Mouse (Mus musculus) CH12.LX (cell line): ENCODE measurements around the gene Cttnbp2. TPM values are rescaled to one million over a fixed set of nuclear protein-coding genes. Genes with fewer than 3 reads are reported as not detected.

Experiments
- DNase-seq: peaks from one replicate; pipeline ENCODE4 v3.0.0-alpha.2; 2013; ENCODE audit errors: extremely low read depth
- H3K27ac ChIP-seq: 2 replicates; pipeline ENCODE4 v1.5.1; 2012; ENCODE audit warnings: low read depth, mild to moderate bottlenecking, control low read depth, moderate library complexity; ENCODE audit not compliant: insufficient read depth
- H3K27me3 ChIP-seq: replicated peaks from 2 replicates; pipeline ENCODE3; 2012; ENCODE audit warnings: inconsistent platforms
- H3K36me3 ChIP-seq, 2 experiments: replicated peaks in 1 of 2; 2 replicates each; pipeline versions ENCODE3 to v1.6.1; 2012; ENCODE audit warnings: inconsistent platforms in 1 of 2, low read length in 1 of 2, mild to moderate bottlenecking in 1 of 2, mixed read lengths in 1 of 2, moderate library complexity in 1 of 2; ENCODE audit not compliant: control insufficient read depth in 1 of 2, insufficient read depth in 1 of 2
- H3K4me1 ChIP-seq, 2 experiments: 2 replicates each; pipeline ENCODE4 v1.6.1; 2012; ENCODE audit warnings: inconsistent platforms in 1 of 2, moderate library complexity in 1 of 2; ENCODE audit not compliant: insufficient read depth in 2 of 2, control insufficient read depth in 1 of 2
- H3K4me2 ChIP-seq: 2 replicates; pipeline ENCODE4 v1.6.1; 2012; ENCODE audit warnings: low read depth, mild to moderate bottlenecking, control low read depth; ENCODE audit not compliant: poor library complexity, insufficient read depth, severe bottlenecking
- H3K4me3 ChIP-seq, 3 experiments: fragments of 150-350 bp in 1 of 3; sonication (generic) in 1 of 3; replicated peaks in 1 of 3; 2 replicates each; pipeline versions ENCODE3 to v1.5.1; 2011 to 2012; ENCODE audit warnings: low read depth in 2 of 3, low read length in 2 of 3, mild to moderate bottlenecking in 2 of 3, moderate library complexity in 2 of 3, control low read depth in 1 of 3, improper control_type of control experiment in 1 of 3, inconsistent platforms in 1 of 3, mixed read lengths in 1 of 3; ENCODE audit not compliant: poor library complexity in 1 of 3
- H3K79me2 ChIP-seq: replicated peaks from 2 replicates; pipeline ENCODE4 v1.6.1; 2012; ENCODE audit warnings: mild to moderate bottlenecking, moderate library complexity; ENCODE audit not compliant: control insufficient read depth, poor library complexity, insufficient read depth, severe bottlenecking; ENCODE audit errors: extremely low read depth
- H3K9ac ChIP-seq: 2 replicates; pipeline ENCODE4 v1.6.1; 2012; ENCODE audit warnings: low read depth, mild to moderate bottlenecking, control low read depth, moderate library complexity; ENCODE audit not compliant: insufficient read depth
- H3K9me3 ChIP-seq: replicated peaks from 2 replicates; pipeline ENCODE3; 2012; ENCODE audit warnings: low read length, inconsistent platforms, mixed read lengths
- BHLHE40 ChIP-seq: IDR thresholded peaks from 2 replicates; pipeline ENCODE4 v1.6.1; 2011; ENCODE audit warnings: mild to moderate bottlenecking, low read depth, low read length, improper control_type of control experiment
- CHD1 ChIP-seq: IDR thresholded peaks from 2 replicates; pipeline ENCODE4 v1.6.1; 2012; ENCODE audit warnings: low read depth, low read length, improper control_type of control experiment, inconsistent platforms
- CTCF ChIP-seq, 2 experiments: IDR thresholded peaks in 1 of 2; conservative IDR thresholded peaks in 1 of 2; 2 replicates each; pipeline ENCODE4 v1.5.1; 2011 to 2012; ENCODE audit warnings: low read depth in 2 of 2, low read length in 2 of 2, improper control_type of control experiment in 1 of 2, inconsistent platforms in 1 of 2, mild to moderate bottlenecking in 1 of 2, moderate library complexity in 1 of 2
- E2F4 ChIP-seq: IDR thresholded peaks from 2 replicates; pipeline ENCODE4 v1.6.1; 2011; ENCODE audit warnings: low read depth, low read length, improper control_type of control experiment; ENCODE audit not compliant: insufficient replicate concordance
- ELF1 ChIP-seq: IDR thresholded peaks from 2 replicates; pipeline ENCODE4 v1.6.1; 2014; ENCODE audit warnings: low read depth, mild to moderate bottlenecking, inconsistent platforms, low read length, improper control_type of control experiment
- EP300 ChIP-seq: IDR thresholded peaks from 2 replicates; pipeline ENCODE4 v1.6.1; 2011; ENCODE audit warnings: low read length, improper control_type of control experiment
- ETS1 ChIP-seq: conservative IDR thresholded peaks from 2 replicates; pipeline ENCODE4 v1.6.1; 2012; ENCODE audit warnings: low read depth, mild to moderate bottlenecking, inconsistent platforms, low read length, improper control_type of control experiment, moderate library complexity
- GABPA ChIP-seq: IDR thresholded peaks from 2 replicates; pipeline ENCODE4 v1.6.1; 2012; ENCODE audit warnings: low read depth, low read length, improper control_type of control experiment, inconsistent platforms; ENCODE audit not compliant: insufficient replicate concordance
- HCFC1 ChIP-seq: IDR thresholded peaks from 2 replicates; pipeline ENCODE4 v1.6.1; 2012; ENCODE audit warnings: low read depth, mild to moderate bottlenecking, inconsistent platforms, low read length, improper control_type of control experiment
- IRF4 ChIP-seq: IDR thresholded peaks from 2 replicates; pipeline ENCODE4 v1.6.1; 2014; ENCODE audit warnings: low read depth, mild to moderate bottlenecking, inconsistent platforms, low read length, improper control_type of control experiment
- JUND ChIP-seq: conservative IDR thresholded peaks from 2 replicates; pipeline ENCODE4 v1.6.1; 2011; ENCODE audit warnings: low read depth, low read length, improper control_type of control experiment
- KAT2A ChIP-seq: IDR thresholded peaks from 2 replicates; pipeline ENCODE4 v1.6.1; 2012; ENCODE audit warnings: low read length, improper control_type of control experiment, inconsistent platforms; ENCODE audit not compliant: insufficient replicate concordance
- MAFK ChIP-seq: IDR thresholded peaks from 2 replicates; pipeline ENCODE4 v1.6.1; 2011; ENCODE audit warnings: low read length, improper control_type of control experiment; ENCODE audit not compliant: insufficient replicate concordance
- MAZ ChIP-seq: IDR thresholded peaks from 2 replicates; pipeline ENCODE4 v1.6.1; 2012; ENCODE audit warnings: low read depth, mild to moderate bottlenecking, inconsistent platforms, low read length, improper control_type of control experiment, moderate library complexity
- MXI1 ChIP-seq: IDR thresholded peaks from 2 replicates; pipeline ENCODE4 v1.6.1; 2011; ENCODE audit warnings: mild to moderate bottlenecking, low read depth, low read length, improper control_type of control experiment
- MYC ChIP-seq: IDR thresholded peaks from 2 replicates; pipeline ENCODE4 v1.6.1; 2011; ENCODE audit warnings: low read depth, mild to moderate bottlenecking, improper control_type of control experiment, low read length
- NELFE ChIP-seq: IDR thresholded peaks from 2 replicates; pipeline ENCODE4 v1.6.1; 2011; ENCODE audit warnings: low read depth, low read length, improper control_type of control experiment
- NRF1 ChIP-seq: IDR thresholded peaks from 2 replicates; pipeline ENCODE4 v1.6.1; 2014; ENCODE audit warnings: low read depth, mild to moderate bottlenecking, inconsistent platforms, low read length, improper control_type of control experiment, moderate library complexity
- RAD21 ChIP-seq: IDR thresholded peaks from 2 replicates; pipeline ENCODE4 v1.6.1; 2011; ENCODE audit warnings: low read depth, mild to moderate bottlenecking, low read length, improper control_type of control experiment, moderate library complexity
- RCOR1 ChIP-seq: conservative IDR thresholded peaks from 2 replicates; pipeline ENCODE4 v1.6.1; 2012; ENCODE audit warnings: low read depth, mild to moderate bottlenecking, inconsistent platforms, low read length, improper control_type of control experiment
- SIN3A ChIP-seq: IDR thresholded peaks from 2 replicates; pipeline ENCODE4 v1.6.1; 2012; ENCODE audit warnings: low read length, improper control_type of control experiment, inconsistent platforms
- SMC3 ChIP-seq: IDR thresholded peaks from 2 replicates; pipeline ENCODE4 v1.6.1; 2011; ENCODE audit warnings: low read depth, low read length, improper control_type of control experiment
- TBP ChIP-seq: conservative IDR thresholded peaks from 2 replicates; pipeline ENCODE4 v1.6.1; 2011; ENCODE audit warnings: low read depth, low read length, improper control_type of control experiment
- UBTF ChIP-seq: IDR thresholded peaks from 2 replicates; pipeline ENCODE4 v1.6.1; 2012; ENCODE audit warnings: low read depth, mild to moderate bottlenecking, inconsistent platforms, low read length, improper control_type of control experiment, moderate library complexity
- USF1 ChIP-seq: IDR thresholded peaks from 2 replicates; pipeline ENCODE4 v1.6.1; 2014; ENCODE audit warnings: low read depth, mild to moderate bottlenecking, inconsistent platforms, low read length, improper control_type of control experiment
- USF2 ChIP-seq: conservative IDR thresholded peaks from 2 replicates; pipeline ENCODE4 v1.6.1; 2011; ENCODE audit warnings: low read depth, low read length, improper control_type of control experiment
- ZC3H11A ChIP-seq: IDR thresholded peaks from 2 replicates; pipeline ENCODE4 v1.6.1; 2012; ENCODE audit warnings: low read depth, mild to moderate bottlenecking, inconsistent platforms, low read length, improper control_type of control experiment
- ZKSCAN1 ChIP-seq: IDR thresholded peaks from 2 replicates; pipeline ENCODE4 v1.6.1; 2012; ENCODE audit warnings: low read depth, inconsistent platforms, low read length, improper control_type of control experiment, borderline replicate concordance
- ZMIZ1 ChIP-seq: IDR thresholded peaks from 2 replicates; pipeline ENCODE4 v1.6.1; 2012; ENCODE audit warnings: low read depth, mild to moderate bottlenecking, inconsistent platforms, low read length, improper control_type of control experiment
- ZNF384 ChIP-seq: IDR thresholded peaks from 2 replicates; pipeline ENCODE4 v1.6.1; 2012; ENCODE audit warnings: low read depth, low read length, improper control_type of control experiment, inconsistent platforms
- dilution Hi-C: fragments of 300-500 bp; cut with MboI; formaldehyde crosslinking; loops from 2 replicates; pipeline ENCODE4 v1.14.3; 2020; ENCODE audit warnings: low sequenced_read_pairs; ENCODE audit not compliant: extremely low pct_unique_long_range_greater_than_20kb, extremely low pct_ligation_motif_present
- in situ Hi-C: fragments of 300-500 bp; cut with MboI; formaldehyde crosslinking; loops from 3 replicates; pipeline ENCODE4 v1.14.3; 2019; ENCODE audit warnings: low sequenced_read_pairs, low pct_ligation_motif_present, low pct_unique_long_range_greater_than_20kb, mixed read lengths
- polyA plus RNA-seq: library from polyadenylated mRNA; unstranded; fragments of >175 nt; gene quantifications from 2 replicates; pipeline ENCODE4 v1.2.1, GENCODE M21; 2012; ENCODE audit warnings: low read depth; ENCODE audit not compliant: insufficient read length
- total RNA-seq, 2 experiments: library from RNA; depleted of rRNA; stranded (reverse); fragments of 300-350 nt in 1 of 2; fragments of >200 nt in 1 of 2; gene quantifications; 2 replicates each; pipeline ENCODE4 v1.2.3; 2012 to 2014

Cttnbp2 gene
- total and polyA plus RNA-seq, 3 experiments = 1.1 to 1.7 (median 1.5) TPM

DNA sequence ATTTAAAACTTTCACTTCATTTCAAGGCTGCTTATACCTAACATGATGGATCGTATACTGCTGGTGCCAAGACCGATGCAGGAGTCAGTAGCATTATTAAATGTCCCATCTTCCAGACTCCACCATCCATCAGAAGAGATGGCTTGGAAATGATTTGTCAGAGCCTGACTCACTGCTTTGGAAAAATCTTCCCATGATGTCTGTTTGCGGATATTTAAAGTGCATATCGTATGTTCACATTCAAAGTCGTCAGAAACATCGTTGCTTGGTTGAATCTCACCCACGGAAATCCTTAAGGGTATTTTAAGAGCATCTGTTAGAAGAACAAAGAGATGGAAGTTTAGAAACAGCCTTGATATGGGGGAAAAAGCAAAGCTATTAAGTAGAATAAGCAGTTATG lies 106.2 kb downstream of the Cttnbp2 start:
- no peak for DNase-seq
- H3K4me1 ChIP-seq = peaks cover 0 to 2% of the 10 kb centered on the region in 2 experiments; a peak in 1 of 4 replicates
- H3K9ac ChIP-seq = no peak overlapping the region
- no peak overlapping the region for H3K4me3 ChIP-seq
- no peak overlapping the region for H3K4me2 ChIP-seq
- H3K79me2 ChIP-seq = no peaks in the 10 kb centered on the region
- H3K36me3 ChIP-seq = peaks cover 2 to 4% of the 10 kb centered on the region in 2 experiments
- no peaks in the 10 kb centered on the region for H3K9me3 ChIP-seq
- TF ChIP-seq RAD21 (no peak), MXI1 (no peak), USF1 (no peak), E2F4 (no peak), UBTF (no peak), ZNF384 (no peak), KAT2A (no peak)
- TF ChIP-seq, all 38 proteins: peak for 0
- dilution Hi-C loops (no loop called here), in situ Hi-C loops (loop anchor here (10.0 kb wide), 1 partner anchor 406 kb away; no protein-coding TSS in a partner anchor)
- Histone ChIP-seq H3K27me3 (no peaks in the 10 kb centered on the region), H3K27ac (no peak overlapping the region)

- in situ Hi-C loops (loop anchor here (10.0 kb wide), 1 partner anchor 414 kb away; no protein-coding TSS in a partner anchor), dilution Hi-C loops (no loop called here)
- H3K4me3 ChIP-seq = no peak overlapping the region
- H3K27ac ChIP-seq = no peak overlapping the region
- peaks cover 0 to 3% of the 10 kb centered on the region in 2 experiments; a peak in 2 of 4 replicates for H3K4me1 ChIP-seq
- peaks cover 2 to 7% of the 10 kb centered on the region in 2 experiments for H3K36me3 ChIP-seq
- H3K27me3 ChIP-seq = no peaks in the 10 kb centered on the region
- H3K9me3 ChIP-seq = peaks cover 7% of the 10 kb centered on the region
- peak; percentile 48 for DNase-seq
- no peak overlapping the region for H3K4me2 ChIP-seq
- no peaks in the 10 kb centered on the region for H3K79me2 ChIP-seq
- no peak overlapping the region for H3K9ac ChIP-seq
- no peak for TF ChIP-seq KAT2A
- no peak for TF ChIP-seq MXI1
- no peak for TF ChIP-seq MAFK
- no peak for TF ChIP-seq IRF4
- 0 out of 2 replicates have a peak, but pooled peaks have one; percentile 31 for TF ChIP-seq MYC
- no peak for TF ChIP-seq ZKSCAN1
- no peak for TF ChIP-seq CHD1
- TF ChIP-seq TBP = no peak
- TF ChIP-seq UBTF = no peak
- TF ChIP-seq NRF1 = no peak
- TF ChIP-seq EP300 = no peak
- peak in 1 of 2 experiments; percentile 79; a peak in 3 of 4 replicates for TF ChIP-seq CTCF (conservative IDR thresholded peaks at IDR 0.05 in 1 of 2, IDR thresholded peaks at IDR 0.05 in 1 of 2; ENCODE audit: low read depth in 2 of 2, low read length in 2 of 2)
- peak; percentile 96 for TF ChIP-seq SMC3
- no peak for TF ChIP-seq GABPA
- no peak for TF ChIP-seq RCOR1
- no peak for TF ChIP-seq E2F4
- TF ChIP-seq ZC3H11A = peak; percentile 77
- 0 out of 2 replicates have a peak, but pooled peaks have one; percentile 13 for TF ChIP-seq JUND
- TF ChIP-seq USF1 = no peak
- TF ChIP-seq MAZ = no peak
- no peak for TF ChIP-seq HCFC1
- peak; percentile 92 for TF ChIP-seq RAD21
- no peak for TF ChIP-seq ETS1
- no peak for TF ChIP-seq ELF1
- TF ChIP-seq ZMIZ1 = no peak
- no peak for TF ChIP-seq NELFE
- TF ChIP-seq SIN3A = no peak
- TF ChIP-seq BHLHE40 = no peak
- no peak for TF ChIP-seq USF2
Observed at GRCm38 (mm10) chr6:18401066-18401674, 113.5 kb downstream of the Cttnbp2 start.
